Mouse (Mus musculus) kidney, postnatal 0 days (tissue): Measurements from ENCODE around the gene Glipr1l3. TPM values are rescaled to one million over a fixed set of nuclear protein-coding genes. Genes with fewer than 3 reads are reported as not detected.
A peak's percentile ranks its signal among the peaks of the same experiment; 100 is the strongest.
"Not testable (repeated sequence)": the region's sequence is repeated elsewhere in the genome, so short reads cannot be mapped to it uniquely, and the experiment has no call there.

Experiments
- ATAC-seq: fragments of 200-750 bp; cut with Nextera tagmentation; replicated peaks from 2 replicates; pipeline ENCODE4 v1.8.0; 2017; ENCODE audit warnings: low read depth, moderate number of reproducible peaks, moderate TSS enrichment, moderate library complexity; ENCODE audit not compliant: low FRiP score
- DNase-seq: peaks from one replicate; pipeline ENCODE4 v3.0.0-alpha.2; 2016; ENCODE audit warnings: low spot score
- H3K27ac ChIP-seq: fragments of 300-500 bp; sonication (generic); 2 replicates; pipeline ENCODE4 v1.5.1; 2014; ENCODE audit warnings: mild to moderate bottlenecking
- H3K27me3 ChIP-seq: fragments of 300-500 bp; sonication (generic); 2 replicates; pipeline ENCODE4 v1.6.1; 2014; ENCODE audit warnings: low read length, mixed read lengths; ENCODE audit not compliant: insufficient read depth
- H3K36me3 ChIP-seq: fragments of 300-500 bp; sonication (generic); 2 replicates; pipeline ENCODE4 v1.6.1; 2014; ENCODE audit warnings: low read length, mixed read lengths; ENCODE audit not compliant: insufficient read depth
- H3K4me1 ChIP-seq: fragments of 300-500 bp; sonication (generic); replicated peaks from 2 replicates; pipeline ENCODE4 v1.6.1; 2014; ENCODE audit warnings: antibody characterized with exemption, low read length, mixed read lengths; ENCODE audit not compliant: insufficient read depth
- H3K4me2 ChIP-seq: fragments of 300-500 bp; sonication (generic); 2 replicates; pipeline ENCODE4 v1.6.1; 2014; ENCODE audit warnings: mild to moderate bottlenecking, low read length, moderate library complexity, mixed read lengths
- H3K4me3 ChIP-seq: fragments of 300-500 bp; sonication (generic); replicated peaks from 2 replicates; pipeline ENCODE4 v1.5.1; 2014; ENCODE audit warnings: low read depth, low read length
- H3K9ac ChIP-seq: fragments of 300-500 bp; sonication (generic); 2 replicates; pipeline ENCODE4 v1.6.1; 2014; ENCODE audit warnings: low read depth, low read length
- H3K9me3 ChIP-seq: fragments of 300-500 bp; sonication (generic); replicated peaks from 2 replicates; pipeline ENCODE4 v1.6.1; 2016; ENCODE audit warnings: low read length, inconsistent platforms, mixed read lengths
- CTCF ChIP-seq: IDR thresholded peaks from 2 replicates; pipeline ENCODE4 v1.5.1; 2016; ENCODE audit warnings: antibody characterized with exemption, low read depth, mild to moderate bottlenecking, moderate library complexity
- WGBS: fragments of 180-500 bp; shearing (Covaris S2); extraction: QIAGEN DNeasy Blood & Tissue Kit; methylation state at CpG from one replicate; pipeline ENCODE4 v1.1.7; 2014; 5-methylcytosine and 5-hydroxymethylcytosine counted together
- polyA plus RNA-seq: library from polyadenylated mRNA; unstranded; fragments of >200 nt; fragmentation: Nextera tagmentation; extraction: Ambion mirVana; gene quantifications from 2 replicates; pipeline ENCODE4 v1.2.1, GENCODE M21; 2015

Gene Glipr1l3
- polyA plus RNA-seq, 1 experiment from 2014 or later, result not detected

DNA sequence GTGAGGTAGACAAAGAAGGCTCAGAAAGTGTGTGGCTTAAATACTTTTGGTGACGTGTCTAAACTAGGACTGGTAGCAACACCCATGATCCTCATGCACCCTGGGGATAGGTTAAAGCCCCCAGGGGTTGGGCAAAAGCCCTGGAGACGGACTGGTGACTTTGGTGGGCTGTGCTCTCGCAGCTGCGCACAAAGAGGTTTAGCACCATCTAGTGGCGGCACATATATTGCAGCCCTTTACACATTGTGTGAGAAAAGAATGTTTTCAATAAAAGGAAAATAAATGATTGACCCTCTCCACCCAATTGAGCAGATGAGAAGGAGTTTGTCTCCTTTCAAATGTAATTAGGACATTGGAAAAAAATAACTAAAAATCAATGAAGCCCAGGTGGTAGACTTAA lies 54.3 kb downstream of the Glipr1l3 start:
- WGBS, result 5% methylated on average over 5 of the region's 5 CpGs
- not testable (repeated sequence) for ATAC-seq

More for the DNA sequence above, 54.3 kb downstream of the Glipr1l3 start:
- H3K27ac ChIP-seq, H3K27me3 ChIP-seq, H3K9me3 ChIP-seq, H3K36me3 ChIP-seq, H3K4me1 ChIP-seq, H3K9ac ChIP-seq, H3K4me3 ChIP-seq, H3K4me2 ChIP-seq: not testable (repeated sequence)
- DNase-seq, result peak; percentile 22
- peak; percentile 73 for TF ChIP-seq CTCF

Other genes starting within 250 kb of the Glipr1l3 start
- 32.0 and 37.1 TPM in 2 replicates for gene Krr1, start 187.7 kb downstream of the Glipr1l3 start, polyA plus RNA-seq
- 1.3 and 2.4 TPM in 2 replicates for gene Glipr1, start 157.7 kb downstream of the Glipr1l3 start, polyA plus RNA-seq
- not detected in 2 replicates for gene Glipr1l1, start 100.1 kb downstream of the Glipr1l3 start, polyA plus RNA-seq
- gene Glipr1l2, start 77.0 kb downstream of the Glipr1l3 start, polyA plus RNA-seq, result not detected in 2 replicates
- gene Caps2, start 3.3 kb upstream of the Glipr1l3 start, polyA plus RNA-seq, result 0.98 and 1.0 TPM in 2 replicates
- gene Kcnc2, start 110.8 kb upstream of the Glipr1l3 start, polyA plus RNA-seq, result 7.7 and 7.9 TPM in 2 replicates